Mouse (Mus musculus): Measurements from ENCODE around the gene Atp5h. TPM values are rescaled to one million over a fixed set of nuclear protein-coding genes. Genes with fewer than 3 reads are reported as not detected.
"Not testable (repeated sequence)": the region's sequence is repeated elsewhere in the genome, so short reads cannot be mapped to it uniquely, and the experiment has no call there.

The Atp5h gene
- polyA plus RNA-seq, 1 experiment, result 521 TPM

GRCm38 (mm10) chr11:115400630-115401391 lies 19.0 kb downstream of the Atp5h start:
- Histone ChIP-seq H3K4me3 (replicated peaks; ENCODE audit: control insufficient read depth, low read depth, low read length) (no peak overlapping the region), H3K27ac (ENCODE audit: control insufficient read depth, insufficient read depth, low read depth, low read length, poor library complexity) (no peak overlapping the region), H3K4me1 (ENCODE audit: control insufficient read depth, insufficient read depth, low read length) (peaks cover 4% of the 10 kb centered on the region)
- TF ChIP-seq CTCF (IDR thresholded peaks at IDR 0.05; ENCODE audit: control insufficient read depth, insufficient read depth, low read length), result no peak
- TF ChIP-seq POLR2A (IDR thresholded peaks at IDR 0.05; ENCODE audit: borderline replicate concordance, control insufficient read depth, low read depth, low read length), result no peak
- 56% methylated on average over 11 of the region's 11 CpGs for WGBS

GRCm38 (mm10) chr11:115400126-115400525 lies 19.6 kb downstream of the Atp5h start:
- Histone ChIP-seq H3K4me3 (replicated peaks; ENCODE audit: control insufficient read depth, low read depth, low read length) (no peak overlapping the region), H3K27ac (ENCODE audit: control insufficient read depth, insufficient read depth, low read depth, low read length, poor library complexity) (no peak overlapping the region), H3K4me1 (ENCODE audit: control insufficient read depth, insufficient read depth, low read length) (peaks cover 4% of the 10 kb centered on the region)
- TF ChIP-seq POLR2A (IDR thresholded peaks at IDR 0.05; ENCODE audit: borderline replicate concordance, control insufficient read depth, low read depth, low read length) (no peak), CTCF (IDR thresholded peaks at IDR 0.05; ENCODE audit: control insufficient read depth, insufficient read depth, low read length) (no peak)
- WGBS, result 70% methylated on average over 3 of the region's 3 CpGs

- no peak for TF ChIP-seq POLR2A (IDR thresholded peaks at IDR 0.05; ENCODE audit: borderline replicate concordance, control insufficient read depth, low read depth, low read length)
- no peak for TF ChIP-seq CTCF (IDR thresholded peaks at IDR 0.05; ENCODE audit: control insufficient read depth, insufficient read depth, low read length)
- 37% methylated on average over 7 of the region's 7 CpGs for WGBS
- peaks cover 2% of the 10 kb centered on the region for H3K4me1 ChIP-seq (ENCODE audit: control insufficient read depth, insufficient read depth, low read length)
- H3K27ac ChIP-seq (ENCODE audit: control insufficient read depth, insufficient read depth, low read depth, low read length, poor library complexity), result no peak overlapping the region
- no peak overlapping the region for H3K4me3 ChIP-seq (replicated peaks; ENCODE audit: control insufficient read depth, low read depth, low read length)
Measured at GRCm38 (mm10) chr11:115398085-115398484, 21.7 kb downstream of the Atp5h start.

- Histone ChIP-seq H3K4me3 (replicated peaks; ENCODE audit: control insufficient read depth, low read depth, low read length) (no peak overlapping the region), H3K4me1 (ENCODE audit: control insufficient read depth, insufficient read depth, low read length) (peaks cover 2% of the 10 kb centered on the region), H3K27ac (ENCODE audit: control insufficient read depth, insufficient read depth, low read depth, low read length, poor library complexity) (no peak overlapping the region)
- TF ChIP-seq CTCF (IDR thresholded peaks at IDR 0.05; ENCODE audit: control insufficient read depth, insufficient read depth, low read length) (no peak), POLR2A (IDR thresholded peaks at IDR 0.05; ENCODE audit: borderline replicate concordance, control insufficient read depth, low read depth, low read length) (no peak)
- 82% methylated on average over 34 of the region's 34 CpGs for WGBS
Measured at GRCm38 (mm10) chr11:115393721-115394325, 25.9 kb downstream of the Atp5h start.

- Histone ChIP-seq H3K27ac (ENCODE audit: control insufficient read depth, insufficient read depth, low read depth, low read length, poor library complexity) (no peak overlapping the region), H3K4me3 (replicated peaks; ENCODE audit: control insufficient read depth, low read depth, low read length) (no peak overlapping the region), H3K4me1 (ENCODE audit: control insufficient read depth, insufficient read depth, low read length) (no peaks in the 10 kb centered on the region)
- no peak for TF ChIP-seq POLR2A (IDR thresholded peaks at IDR 0.05; ENCODE audit: borderline replicate concordance, control insufficient read depth, low read depth, low read length)
- TF ChIP-seq CTCF (IDR thresholded peaks at IDR 0.05; ENCODE audit: control insufficient read depth, insufficient read depth, low read length), result no peak
- WGBS, result 78% methylated on average over 7 of the region's 7 CpGs
Measured at GRCm38 (mm10) chr11:115391358-115391757, 28.4 kb downstream of the Atp5h start.

- H3K27ac ChIP-seq (ENCODE audit: control insufficient read depth, insufficient read depth, low read depth, low read length, poor library complexity); H3K4me3 ChIP-seq (replicated peaks; ENCODE audit: control insufficient read depth, low read depth, low read length); H3K4me1 ChIP-seq (ENCODE audit: control insufficient read depth, insufficient read depth, low read length): not testable (repeated sequence)
- WGBS, result 72% methylated on average over 3 of the region's 3 CpGs
Measured at GRCm38 (mm10) chr11:115386859-115387258, 32.9 kb downstream of the Atp5h start.

GRCm38 (mm10) chr11:115384587-115384986 lies 35.2 kb downstream of the Atp5h start:
- WGBS, result 86% methylated on average over 5 of the region's 5 CpGs
- H3K27ac ChIP-seq (ENCODE audit: control insufficient read depth, insufficient read depth, low read depth, low read length, poor library complexity), result no peak overlapping the region
- H3K4me1 ChIP-seq (ENCODE audit: control insufficient read depth, insufficient read depth, low read length), result no peaks in the 10 kb centered on the region
- no peak for TF ChIP-seq POLR2A (IDR thresholded peaks at IDR 0.05; ENCODE audit: borderline replicate concordance, control insufficient read depth, low read depth, low read length)
- TF ChIP-seq CTCF (IDR thresholded peaks at IDR 0.05; ENCODE audit: control insufficient read depth, insufficient read depth, low read length), result no peak
- H3K4me3 ChIP-seq (replicated peaks; ENCODE audit: control insufficient read depth, low read depth, low read length), result no peak overlapping the region

- H3K4me1 ChIP-seq (ENCODE audit: control insufficient read depth, insufficient read depth, low read length), result no peaks in the 10 kb centered on the region
- TF ChIP-seq CTCF (IDR thresholded peaks at IDR 0.05; ENCODE audit: control insufficient read depth, insufficient read depth, low read length) (no peak), POLR2A (IDR thresholded peaks at IDR 0.05; ENCODE audit: borderline replicate concordance, control insufficient read depth, low read depth, low read length) (no peak)
- H3K4me3 ChIP-seq (replicated peaks; ENCODE audit: control insufficient read depth, low read depth, low read length), result no peak overlapping the region
- WGBS, result 61% methylated on average over 16 of the region's 16 CpGs
- H3K27ac ChIP-seq (ENCODE audit: control insufficient read depth, insufficient read depth, low read depth, low read length, poor library complexity), result no peak overlapping the region
Measured at GRCm38 (mm10) chr11:115383701-115384474, 35.9 kb downstream of the Atp5h start.

All from bone marrow, adult 2 months (tissue).